Mouse (Mus musculus) ovary, postnatal 10 days (tissue): ENCODE measurements at regions not wholly inside any gene's neighbourhood (a gene's known extent, or its start where the extent isn't known, plus 50 kb on each side); places are given as distances from the start of the nearest gene placed in this dataset.
"Not testable (repeated sequence)": the region's sequence is repeated elsewhere in the genome, so short reads cannot be mapped to it uniquely, and the experiment has no call there.

Experiments
- DNase-seq: peaks from one replicate; pipeline ENCODE4 v3.0.0; 2022; ENCODE audit warnings: low spot score

DNA sequence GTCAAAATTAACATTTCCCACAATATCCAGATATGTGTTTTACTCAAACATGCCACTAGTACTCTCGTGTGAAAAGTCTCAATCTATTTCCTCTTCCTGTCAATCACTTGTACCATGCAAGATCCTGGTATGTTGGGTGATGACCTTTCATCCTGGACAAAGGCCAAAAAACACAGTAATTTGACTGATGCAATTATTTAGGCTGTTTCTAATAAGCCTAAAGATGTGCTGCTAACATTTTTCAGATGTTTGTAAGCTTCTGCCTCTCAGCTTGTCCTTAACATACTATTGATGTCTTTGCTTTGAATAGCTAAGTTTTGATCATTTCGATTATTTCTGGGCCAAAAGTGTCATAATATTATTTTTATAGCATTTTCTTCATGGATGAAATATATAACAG is 418.4 kb upstream of the Arrdc4 start:
- DNase-seq: no peak

DNA sequence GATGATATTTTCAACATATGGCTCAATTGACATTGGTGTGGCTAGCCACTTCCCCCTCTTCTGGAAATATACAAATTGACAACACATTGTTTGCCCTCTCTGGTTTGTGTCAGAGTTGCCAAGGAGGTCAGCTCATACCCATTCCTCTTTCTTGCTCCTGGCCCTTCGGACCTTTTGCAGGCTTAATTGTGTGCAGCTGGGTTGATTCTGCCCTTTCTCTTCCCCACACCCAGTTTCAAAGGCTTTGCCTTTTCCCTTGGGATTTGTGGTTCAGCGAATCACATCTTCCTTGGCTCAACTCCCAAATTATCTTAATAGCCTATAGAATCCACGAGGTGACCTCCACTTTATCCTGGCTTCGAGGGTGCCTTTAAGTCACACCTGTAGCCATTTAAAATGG is 412.9 kb upstream of the Arrdc4 start:
- DNase-seq: no peak

DNA sequence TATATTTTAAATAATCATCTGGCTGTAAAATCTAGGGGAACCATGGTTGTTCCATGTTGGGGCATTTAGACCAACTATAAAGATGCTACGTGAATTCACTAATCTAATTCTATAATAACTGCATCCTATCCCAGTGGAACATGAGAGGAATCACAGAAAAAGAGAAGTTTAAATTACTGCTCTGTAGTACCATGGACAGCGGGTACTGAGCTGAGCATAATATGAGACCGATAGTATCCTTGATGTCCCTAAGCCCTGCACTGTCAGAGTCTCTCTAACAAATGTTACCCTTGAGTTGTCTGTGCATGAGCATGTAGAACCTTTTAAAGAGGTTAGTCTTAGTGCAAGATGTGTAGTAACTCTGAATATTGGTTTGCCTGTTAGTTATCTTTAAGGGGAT is 393.3 kb upstream of the Arrdc4 start:
- no peak for DNase-seq

DNA sequence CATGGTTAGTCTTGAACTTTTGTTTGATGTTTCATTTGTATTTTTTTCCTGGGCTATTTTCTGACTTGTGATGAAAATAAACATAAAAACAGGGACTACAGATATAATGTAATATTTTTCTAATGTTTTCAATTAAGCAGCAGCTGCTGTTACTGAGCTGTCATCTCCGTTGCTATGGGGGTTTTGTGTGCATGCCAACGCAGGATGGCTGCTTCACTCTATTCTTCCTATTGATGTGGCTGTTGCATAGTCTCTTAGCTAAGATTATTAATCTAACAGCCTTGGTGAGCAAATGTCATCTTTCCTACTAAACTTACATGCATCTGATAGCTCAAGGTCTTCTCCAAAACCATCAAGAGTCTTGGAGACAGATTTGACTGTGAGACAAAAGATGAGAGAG is 384.4 kb upstream of the Arrdc4 start:
- DNase-seq: no peak

DNA sequence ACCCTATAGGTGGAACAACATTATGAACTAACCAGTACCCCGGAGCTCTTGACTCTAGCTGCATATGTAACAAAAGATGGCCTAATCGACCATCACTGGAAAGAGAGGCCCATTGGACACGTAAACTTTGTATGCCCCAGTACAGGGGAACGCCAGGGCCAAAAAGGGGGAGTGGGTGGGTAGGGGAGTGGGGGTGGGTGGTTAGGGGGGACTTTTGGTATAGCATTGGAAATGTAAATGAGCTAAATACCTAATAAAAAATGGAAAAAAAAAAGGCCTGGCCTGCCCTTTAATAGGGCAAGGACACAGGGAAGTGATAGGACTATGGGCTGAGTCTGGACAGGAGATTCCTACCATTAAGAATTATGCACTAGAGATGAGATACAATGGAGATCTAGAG is 352.7 kb upstream of the Arrdc4 start:
- DNase-seq: not testable (repeated sequence)

DNA sequence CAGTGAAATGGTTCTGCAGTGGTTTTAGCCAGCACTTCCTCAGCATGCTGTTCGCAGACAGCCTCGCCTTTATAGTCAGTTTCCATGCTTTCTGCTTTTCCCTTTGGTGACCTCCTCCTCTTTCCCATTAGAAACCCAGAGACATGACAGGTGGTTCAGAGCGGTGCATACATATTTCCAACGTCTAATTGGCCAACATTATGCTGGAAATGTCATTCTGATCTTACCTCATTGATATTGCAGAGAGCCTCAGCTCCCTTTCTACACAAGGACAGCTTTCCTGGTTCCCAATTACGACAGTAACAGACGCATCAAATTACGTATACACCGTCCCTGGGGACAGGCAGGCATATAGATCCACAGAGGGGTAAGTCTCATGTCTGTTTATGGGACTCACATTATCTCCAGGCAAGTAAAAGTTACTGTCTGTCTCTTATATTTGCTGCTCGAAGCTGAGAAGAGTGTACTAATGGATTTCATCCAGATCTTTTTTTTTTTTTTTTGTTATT is 348.6 kb upstream of the Arrdc4 start:
- DNase-seq: no peak

DNA sequence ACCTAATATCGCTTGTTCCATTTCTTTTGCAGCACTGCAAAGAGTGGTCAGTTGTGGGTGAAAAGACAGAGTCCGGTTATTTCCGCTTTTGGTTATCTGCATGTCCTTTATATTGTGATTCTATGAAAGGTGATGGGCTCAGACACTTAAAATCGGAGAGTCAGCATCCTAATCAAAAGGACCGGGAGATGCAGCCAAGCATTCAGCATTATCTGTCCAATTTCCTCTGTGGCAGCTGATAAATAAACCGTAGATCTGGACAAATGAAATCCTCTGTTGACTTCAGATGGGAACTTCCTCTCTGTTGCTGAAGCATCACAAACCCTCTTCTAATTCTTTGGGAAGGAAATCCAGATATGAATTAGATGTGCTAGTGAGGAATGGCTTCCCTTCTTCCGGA is 325.7 kb upstream of the Arrdc4 start:
- no peak for DNase-seq

DNA sequence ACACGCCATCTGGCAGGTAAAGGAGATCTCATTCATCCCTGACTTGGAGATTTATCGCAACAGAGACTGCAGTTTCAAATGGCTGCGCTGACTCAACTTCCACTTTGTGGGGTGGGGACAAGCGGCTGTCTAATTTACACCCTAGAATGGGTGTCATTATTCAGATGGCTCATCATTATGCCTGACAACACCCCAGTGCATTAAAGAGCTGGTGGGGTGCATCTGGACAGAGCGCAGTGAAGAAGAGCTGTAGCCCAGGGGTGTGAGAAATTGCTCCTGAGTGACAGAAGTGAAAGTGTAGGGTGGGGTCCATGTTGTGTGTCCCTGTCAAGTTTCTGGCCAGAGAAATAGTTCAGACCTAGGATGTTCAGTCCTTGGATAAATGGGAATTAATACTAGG is 314.0 kb upstream of the Arrdc4 start:
- DNase-seq: no peak

DNA sequence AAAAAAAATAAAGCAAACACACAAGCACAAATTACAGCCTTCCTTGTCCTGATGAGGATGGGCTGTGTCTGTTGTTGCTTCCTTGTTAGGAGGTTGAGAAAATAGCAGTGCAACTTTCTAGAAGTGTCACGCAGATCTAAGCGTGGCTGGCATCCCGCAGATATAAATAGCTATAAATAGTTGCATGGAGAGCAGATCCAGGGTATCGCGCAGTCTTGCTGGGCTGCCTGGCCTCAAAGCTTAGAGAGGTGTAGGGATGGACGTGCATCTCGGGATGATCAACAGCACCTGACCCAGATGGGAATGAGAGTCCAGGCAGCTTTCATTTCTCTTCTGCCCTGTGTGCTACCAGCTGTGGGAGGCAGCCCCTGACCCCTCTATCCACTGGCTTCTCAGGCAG is 313.5 kb upstream of the Arrdc4 start:
- DNase-seq: no peak

DNA sequence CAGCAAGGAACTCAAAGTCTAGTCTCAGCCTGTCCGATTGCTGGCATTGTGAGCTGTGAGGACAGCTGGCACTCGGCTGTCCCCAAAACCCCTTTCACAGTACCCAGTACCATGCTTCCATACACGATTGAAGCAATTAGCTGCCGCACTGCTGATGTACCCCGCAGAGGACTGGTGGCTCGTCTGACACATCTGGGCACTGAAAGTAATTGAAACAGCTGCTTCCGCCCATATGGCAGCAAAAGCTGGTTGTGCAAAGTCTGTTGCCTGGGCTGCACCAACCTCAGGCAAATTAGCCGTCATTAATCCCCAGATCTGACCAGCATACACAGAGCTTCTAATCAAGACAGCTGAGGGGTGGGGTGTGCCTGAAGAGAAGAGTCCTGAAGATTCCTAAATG is 313.1 kb upstream of the Arrdc4 start:
- no peak for DNase-seq

DNA sequence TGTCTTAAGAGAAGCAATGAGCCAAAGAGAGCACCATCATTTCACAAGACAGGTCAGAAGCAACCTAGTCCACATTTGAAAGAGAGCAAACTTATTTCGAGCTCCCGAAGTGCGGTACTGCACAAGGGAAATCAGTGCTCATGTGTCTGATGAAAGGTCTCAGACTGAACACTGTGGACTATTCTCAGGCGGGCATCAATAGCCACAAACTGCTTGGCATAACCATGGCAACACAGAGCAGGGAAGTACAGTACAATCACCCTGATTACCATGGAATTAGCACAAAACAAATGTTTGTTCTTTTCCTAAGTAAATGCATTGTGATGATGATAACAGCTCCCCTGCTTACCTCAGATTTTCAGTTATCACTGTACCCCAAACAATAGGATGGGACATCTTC is 312.2 kb upstream of the Arrdc4 start:
- no peak for DNase-seq

DNA sequence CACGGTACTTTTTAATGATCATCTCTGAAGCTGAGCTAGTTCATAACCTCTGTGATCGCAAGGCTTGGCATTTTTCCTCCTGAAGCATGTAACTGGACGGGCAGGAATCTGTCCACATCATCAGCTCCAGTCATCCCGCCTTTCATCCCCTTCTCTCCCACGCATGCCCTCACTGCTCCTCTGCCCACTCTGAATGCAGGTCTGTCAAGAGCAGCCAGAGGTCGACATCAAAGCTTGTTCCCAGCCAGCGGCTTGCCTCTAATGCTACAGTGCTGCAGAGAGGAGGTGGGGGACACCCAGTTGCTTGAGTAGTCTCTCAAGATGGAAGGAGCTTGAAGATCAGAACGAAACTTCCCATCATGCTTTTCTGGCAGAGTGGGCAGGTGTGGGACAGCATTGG is 267.5 kb upstream of the Arrdc4 start:
- no peak for DNase-seq

DNA sequence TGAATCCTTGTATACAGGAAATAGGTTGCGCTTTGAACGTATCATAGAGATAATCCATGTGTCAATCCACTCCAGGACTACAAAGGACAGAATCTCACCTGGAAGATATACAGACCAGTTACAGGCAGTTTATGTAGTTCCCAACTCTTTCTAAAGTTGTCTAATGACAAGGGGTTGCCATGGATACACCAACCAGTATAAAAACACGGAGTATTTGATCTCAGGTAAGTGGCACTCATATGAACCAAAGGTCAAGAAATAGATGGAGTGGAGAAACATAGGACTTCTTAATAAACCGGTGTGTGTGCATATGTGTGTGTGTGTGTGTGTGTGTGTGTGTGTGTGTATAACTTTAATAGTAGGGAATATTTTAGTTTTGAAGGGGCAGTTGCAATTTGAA is 266.0 kb upstream of the Arrdc4 start:
- DNase-seq: no peak

DNA sequence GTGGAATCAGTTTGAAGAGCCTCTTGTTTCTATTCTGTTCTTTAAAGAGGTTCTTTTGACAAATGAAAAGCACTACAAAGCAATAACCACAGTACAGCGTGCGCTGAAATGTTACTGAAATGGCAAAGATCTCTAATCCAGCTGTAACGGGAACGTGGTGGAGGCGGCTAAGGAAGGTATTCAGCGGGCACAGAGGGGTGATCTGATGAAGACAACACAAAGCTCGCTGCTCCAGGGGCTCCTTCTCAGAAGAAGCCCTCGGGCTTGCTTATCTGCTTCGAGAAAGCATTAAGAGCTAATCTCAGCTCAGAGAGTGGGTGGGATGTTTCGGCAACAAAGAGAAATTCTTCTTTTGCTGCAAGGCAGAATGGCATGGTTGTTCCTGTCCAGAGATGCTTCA is 258.2 kb upstream of the Arrdc4 start:
- no peak for DNase-seq

DNA sequence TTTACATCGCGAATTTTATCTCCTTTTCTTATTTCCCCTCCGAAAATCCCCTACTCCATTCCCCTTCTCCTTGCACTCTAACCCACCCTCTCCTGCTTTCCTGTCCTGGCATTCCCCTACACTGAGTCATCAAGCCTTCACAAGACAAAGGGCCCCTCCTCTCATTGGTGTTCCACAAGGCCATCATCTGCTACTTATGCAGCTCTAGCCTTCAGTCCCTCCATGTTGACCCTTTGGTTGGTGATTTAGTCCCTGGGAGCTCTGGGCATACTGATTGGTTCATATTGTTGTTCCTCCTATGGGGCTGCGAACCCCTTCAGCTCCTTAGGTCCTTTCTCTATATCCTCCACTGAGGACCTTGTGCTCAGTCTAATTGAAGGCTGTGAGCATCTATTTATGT is 239.0 kb upstream of the Arrdc4 start:
- no peak for DNase-seq

DNA sequence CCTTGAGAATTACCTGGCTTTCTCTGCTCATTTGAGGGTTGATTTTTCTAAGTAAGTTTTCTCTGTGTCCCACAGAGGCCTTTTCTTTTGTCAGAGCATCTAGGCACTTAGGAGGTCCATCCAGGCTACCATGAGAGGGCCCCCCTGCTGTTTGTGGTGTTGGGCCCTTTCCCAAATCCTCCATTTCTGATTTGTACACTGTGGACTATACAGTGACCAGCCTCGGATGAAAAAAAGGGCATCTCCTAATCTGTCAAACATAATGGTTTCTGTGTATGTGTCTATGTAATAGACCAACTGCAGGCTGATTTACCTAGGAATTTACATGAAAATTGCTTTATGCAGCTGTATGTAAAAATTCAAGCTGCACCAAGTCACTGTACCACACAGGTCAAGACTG is 234.9 kb upstream of the Arrdc4 start:
- DNase-seq: no peak

DNA sequence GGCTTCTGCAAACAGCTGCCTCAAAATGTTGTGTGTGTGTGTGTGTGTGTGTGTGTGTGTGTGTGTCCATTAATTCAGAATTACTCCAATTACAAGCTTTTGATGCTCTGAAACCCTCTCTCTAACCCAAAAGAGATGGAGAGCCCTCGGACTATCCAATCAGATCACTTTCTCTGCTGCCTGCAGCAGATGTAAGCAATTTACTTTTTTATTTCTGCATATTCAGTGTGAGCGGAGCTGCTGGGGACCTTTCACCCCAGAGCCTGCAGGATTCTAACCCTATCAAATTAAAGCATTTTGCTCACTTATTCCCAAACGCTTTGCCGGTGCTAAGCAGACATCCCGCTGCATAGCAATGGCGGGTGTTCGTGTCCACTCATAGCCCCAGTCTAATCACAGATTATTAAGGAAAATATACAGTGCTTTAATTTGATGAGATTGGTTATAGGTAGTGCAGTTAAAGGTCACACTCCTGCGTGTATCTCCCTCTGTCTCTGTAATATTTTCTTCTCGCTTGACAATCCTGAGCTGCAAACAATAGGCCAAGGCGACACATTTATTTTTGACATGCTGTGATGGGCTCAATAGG is 234.0 kb upstream of the Arrdc4 start:
- DNase-seq: no peak

DNA sequence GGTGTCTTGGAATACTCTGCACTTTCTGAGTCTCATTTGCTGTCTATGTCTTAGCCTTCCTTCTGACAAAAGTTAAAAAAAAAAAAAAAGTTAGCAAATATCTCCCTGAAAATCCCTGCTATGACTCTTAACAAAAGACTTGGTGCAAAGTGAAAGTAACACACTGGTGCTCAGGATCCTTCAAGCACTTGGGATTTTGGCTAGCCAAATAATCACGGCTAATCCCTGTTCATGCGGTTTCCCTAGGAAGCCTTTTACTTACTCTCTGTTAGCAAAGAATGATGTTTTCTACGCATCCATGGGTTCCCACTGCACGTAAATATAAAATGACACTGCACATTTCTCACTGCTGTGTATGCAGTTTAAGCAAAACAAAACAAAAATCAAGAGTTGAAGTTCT is 229.5 kb upstream of the Arrdc4 start:
- no peak for DNase-seq

DNA sequence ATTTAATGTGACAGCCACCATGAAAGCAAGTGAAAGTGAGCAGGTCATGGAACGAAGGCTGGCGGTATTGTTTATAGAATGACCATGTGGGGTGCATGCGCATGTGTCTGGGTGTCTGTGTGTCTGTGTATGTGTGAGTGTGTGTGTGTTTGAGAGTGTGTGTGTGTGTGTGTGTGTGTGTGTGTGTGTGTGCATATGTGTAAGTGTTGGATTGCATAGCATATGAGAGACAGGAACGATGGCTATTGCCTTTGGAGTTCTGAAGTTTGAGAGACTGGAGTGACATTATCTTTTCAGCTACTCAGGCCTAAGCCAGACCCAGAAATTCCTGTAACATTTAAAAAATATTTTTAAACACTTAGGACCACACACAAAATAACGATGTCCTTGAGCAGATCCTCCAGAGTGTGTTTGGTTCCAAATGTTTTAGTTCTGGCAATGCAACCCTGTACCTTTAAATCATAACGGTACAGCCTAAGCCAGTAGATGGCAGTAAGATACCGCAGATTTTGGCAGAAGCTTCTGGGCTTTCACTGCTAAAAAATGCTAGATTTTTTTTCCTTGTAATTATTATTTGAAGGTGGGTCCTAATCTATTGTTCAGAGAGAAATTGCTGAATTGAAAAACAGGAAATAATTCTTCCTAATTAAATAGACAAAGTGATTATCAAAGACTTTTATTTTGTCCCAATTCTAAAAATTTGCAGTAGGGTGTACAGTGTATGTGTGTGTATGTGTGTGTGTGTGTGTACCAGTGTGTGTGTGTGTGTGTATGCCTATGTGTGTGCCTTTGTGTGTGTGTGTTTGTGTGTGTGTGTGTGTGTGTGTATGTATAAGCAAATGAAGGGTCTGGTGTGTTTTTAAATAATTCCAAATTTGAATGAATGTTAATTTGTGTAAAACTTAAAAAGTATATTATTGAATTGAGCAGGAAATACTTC is 228.0 kb upstream of the Arrdc4 start:
- no peak for DNase-seq

DNA sequence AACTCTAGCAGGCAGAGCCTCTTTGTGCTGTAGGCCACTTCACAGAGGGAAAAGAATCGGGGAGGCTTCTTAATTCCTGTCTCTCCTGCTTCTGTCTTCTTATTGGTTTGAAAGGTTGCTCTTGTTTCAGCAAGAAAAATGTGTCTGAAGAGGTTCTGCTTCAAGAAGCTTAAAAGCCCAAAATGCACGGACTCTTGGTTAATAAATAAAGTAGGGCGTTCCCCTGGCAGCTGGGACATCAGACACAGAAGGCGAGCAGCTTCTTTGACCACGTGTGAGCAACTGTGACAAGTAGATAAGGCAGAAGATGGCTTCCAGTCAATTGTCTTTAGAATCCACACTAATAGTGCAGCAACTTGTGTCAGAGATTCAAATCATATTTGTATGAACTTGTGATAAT is 226.9 kb upstream of the Arrdc4 start:
- DNase-seq: no peak

DNA sequence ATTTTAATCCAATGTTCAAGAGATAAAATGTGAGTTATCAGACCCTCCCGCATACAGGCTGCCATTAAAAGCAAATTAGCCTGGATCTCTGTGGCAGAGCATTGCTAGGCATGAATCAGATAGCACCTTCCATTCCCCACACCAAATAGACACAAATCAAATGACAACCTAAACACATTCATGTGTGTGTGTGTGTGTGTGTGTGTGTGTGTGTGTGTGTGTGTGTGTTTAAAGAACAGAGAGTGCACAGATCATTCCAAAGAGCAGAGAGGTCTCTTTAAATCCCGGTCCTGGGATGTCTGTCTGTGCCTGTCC is 226.5 kb upstream of the Arrdc4 start:
- no peak for DNase-seq

DNA sequence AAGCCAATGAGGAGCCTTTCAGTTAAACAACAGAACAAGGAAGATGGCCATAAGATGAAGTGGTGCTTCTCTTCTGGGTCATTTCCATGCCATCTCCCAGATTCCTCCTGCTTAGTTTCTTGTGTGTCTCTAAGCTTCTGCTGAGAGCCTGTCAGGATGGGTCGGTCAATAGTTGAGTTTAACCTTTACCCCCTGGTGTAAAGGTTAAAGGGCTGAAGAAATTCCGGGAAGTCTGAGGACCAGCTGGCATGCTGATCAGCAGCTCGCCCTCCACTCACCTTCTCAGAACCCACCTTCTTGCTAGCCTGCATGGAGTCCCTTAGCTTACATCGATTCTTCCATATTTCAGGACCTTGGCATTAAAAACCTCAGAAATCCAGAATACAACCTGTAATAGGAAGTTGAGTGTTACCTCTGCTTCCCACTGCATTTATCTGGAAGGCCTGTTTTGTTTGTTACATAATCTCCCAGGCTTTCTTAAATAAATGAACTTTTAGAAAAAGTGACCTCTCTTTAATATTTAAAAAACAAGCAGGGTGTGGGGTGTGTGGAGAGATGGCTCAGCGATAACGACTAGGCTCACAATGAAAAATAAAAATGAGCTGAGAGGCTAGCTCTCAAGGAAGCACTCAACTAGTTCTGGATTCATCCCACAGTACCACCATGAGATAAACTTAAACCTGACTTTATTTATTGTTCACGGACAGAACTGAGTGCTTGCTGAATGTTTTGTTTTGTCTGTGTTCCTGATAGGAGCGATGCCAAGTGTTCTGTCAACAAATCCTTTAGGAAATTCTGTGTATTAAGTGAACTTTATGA is 225.9 kb upstream of the Arrdc4 start:
- no peak for DNase-seq
